Mouse (Mus musculus) hindbrain, embryonic 16.5 days (tissue): ENCODE data around the gene Myl9. TPM values are rescaled to one million over a fixed set of nuclear protein-coding genes. Genes with fewer than 3 reads are reported as not detected.

Experiments used
- polyA plus RNA-seq: library from polyadenylated mRNA; unstranded; fragments of >200 nt; fragmentation: Nextera tagmentation; extraction: Ambion mirVana; gene quantifications from 2 replicates; pipeline ENCODE4 v1.2.1, GENCODE M21; 2015

The Myl9 gene
- polyA plus RNA-seq, 1 experiment from 2014 or later, result 46.9 TPM

Other genes with a start within 250 kb of the Myl9 start
- gene Aar2, start 227.8 kb upstream of the Myl9 start, polyA plus RNA-seq, result 44.5 and 48.8 TPM in 2 replicates
- 201 and 222 TPM in 2 replicates for gene Dlgap4, start 161.7 kb upstream of the Myl9 start, polyA plus RNA-seq
- 16.0 and 20.4 TPM in 2 replicates for gene Tgif2, start 64.6 kb downstream of the Myl9 start, polyA plus RNA-seq
- gene 4930518I15Rik, start 82.5 kb downstream of the Myl9 start, polyA plus RNA-seq, result 6.9 and 8.1 TPM in 2 replicates
- gene Rab5if, start 87.7 kb downstream of the Myl9 start, polyA plus RNA-seq, result 138 and 151 TPM in 2 replicates
- gene Sla2, start 111.8 kb downstream of the Myl9 start, polyA plus RNA-seq, result 0.21 and 0.25 TPM in 2 replicates
- 168 and 181 TPM in 2 replicates for gene Ndrg3, start 216.6 kb downstream of the Myl9 start, polyA plus RNA-seq
- 10.5 and 11.6 TPM in 2 replicates for gene Dsn1, start 231.7 kb downstream of the Myl9 start, polyA plus RNA-seq